Mouse (Mus musculus): ENCODE measurements around the gene Fhit.

- TF ChIP-seq CTCF (IDR thresholded peaks at IDR 0.05; ENCODE audit: extremely low read depth, insufficient read length, insufficient replicate concordance, low read depth, low read length), result no peak
- TF ChIP-seq POLR2A (IDR thresholded peaks at IDR 0.05; ENCODE audit: low read depth, low read length), result no peak
Measured at GRCm38 (mm10) chr14:10857606-10858005, 304.2 kb downstream of the Fhit start.

All from small intestine, adult 2 months (tissue).